Mouse (Mus musculus) lung, adult 2 months (tissue): ENCODE results near the gene Zc3h18.

ENCODE experiments used
- CTCF ChIP-seq: fragments of 200-500 bp; IDR thresholded peaks from 2 replicates; pipeline ENCODE4 v1.5.1; 2011; ENCODE audit warnings: mild to moderate bottlenecking, low read length, control low read depth; ENCODE audit not compliant: insufficient read depth
- POLR2A ChIP-seq: fragments of 200-500 bp; IDR thresholded peaks from 2 replicates; pipeline ENCODE4 v1.6.1; 2011; ENCODE audit warnings: low read depth, mild to moderate bottlenecking, control low read depth, low read length, borderline replicate concordance; ENCODE audit errors: extremely low read depth

- TF ChIP-seq POLR2A (no peak), CTCF (no peak)
Measured at GRCm38 (mm10) chr8:122330446-122331133, 45.8 kb upstream of the Zc3h18 start.
